ENCODE assay signal across 8 mouse cellular contexts in the genomic region with DNA sequence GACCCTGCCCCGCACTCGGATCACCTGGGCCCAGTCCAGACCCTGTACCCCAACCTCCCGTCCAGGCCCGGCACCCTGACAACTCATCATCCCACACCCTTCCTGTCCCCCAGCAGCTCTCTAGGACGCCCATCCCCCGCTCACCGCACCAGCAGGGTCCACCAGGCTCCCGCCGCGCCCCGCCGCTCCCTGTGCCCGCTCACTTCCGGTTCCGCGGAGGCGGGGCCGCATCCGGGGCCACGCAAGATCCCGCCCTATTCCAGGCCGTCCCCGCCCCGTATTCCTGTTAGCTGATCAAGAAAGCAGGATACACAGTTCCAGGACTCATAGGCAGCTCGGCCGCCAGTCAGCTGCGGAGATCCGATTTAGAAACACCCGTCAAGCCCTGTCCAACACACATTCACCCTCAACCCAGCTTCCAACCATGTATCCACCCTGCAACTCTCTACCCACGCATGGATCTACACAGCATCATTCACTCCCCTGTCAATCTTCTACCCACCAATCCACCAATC. TPM values are rescaled to one million over a fixed set of nuclear protein-coding genes. Genes with fewer than 3 reads are reported as not detected.
DNase-seq lines count a peak whose midpoint lies in the region; ATAC-seq lines count a peak whose summit lies in the region.

Gene Cttn (minus strand): TSS at position 465 of the 515 bp plus-strand sequence.

- peaks cover 5% of the 10 kb centered on the region; the same call in 1 of the 2 replicates for H3K4me1 ChIP-seq in embryonic facial prominence, embryonic 11.5 days (ENCODE audit: control insufficient read depth, insufficient read depth, low read length)
- H3K4me1 ChIP-seq in intestine, embryonic 16.5 days (ENCODE audit: control insufficient read depth, insufficient read depth, low read length), result peaks cover 23% of the 10 kb centered on the region

- H3K27ac ChIP-seq in embryonic facial prominence, embryonic 11.5 days (replicated peaks; ENCODE audit: low read depth, low read length), result no peak within 1 kb of the TSS
- peak within 1 kb of the TSS; percentile 87 for H3K27ac ChIP-seq in intestine, embryonic 16.5 days (ENCODE audit: low read length)

- H3K27me3 ChIP-seq in embryonic facial prominence, embryonic 11.5 days (ENCODE audit: control insufficient read depth, insufficient read depth, low read length), result no peaks in the 10 kb centered on the region
- no peaks in the 10 kb centered on the region for H3K27me3 ChIP-seq in intestine, embryonic 16.5 days (replicated peaks; ENCODE audit: control insufficient read depth, insufficient read depth, low read length)

- peak; percentile 96 for DNase-seq in adrenal gland, postnatal 14 days
- peak; percentile 93 for DNase-seq in embryonic facial prominence, embryonic 11.5 days (ENCODE audit: low spot score)
- no peak for DNase-seq in gonadal fat pad, adult 2 months (ENCODE audit: low read depth)
- peak; percentile 88 to 92 for DNase-seq in left cerebral cortex, postnatal 14 days (ENCODE audit: low spot score in 2 of 2)
- DNase-seq in right cerebral cortex, postnatal 4 days, result peak; percentile 89
- no peak for DNase-seq in B cell, adult 2 months

- ATAC-seq in embryonic facial prominence, embryonic 11.5 days (replicated peaks; ENCODE audit: insufficient number of reproducible peaks, low FRiP score, low TSS enrichment, low read depth), result peak; percentile 93
- ATAC-seq in intestine, embryonic 16.5 days, result peak; percentile 96
- ATAC-seq in megakaryocyte progenitor cell, adult 5-6 weeks (replicated peaks; ENCODE audit: poor library complexity), result peak; percentile 83

- no peaks in the 10 kb centered on the region for H3K9me3 ChIP-seq in embryonic facial prominence, embryonic 11.5 days (replicated peaks; ENCODE audit: control insufficient read depth, low read length)
- H3K9me3 ChIP-seq in intestine, embryonic 16.5 days (ENCODE audit: control insufficient read depth, low read length), result no peaks in the 10 kb centered on the region

- H3K4me3 ChIP-seq in embryonic facial prominence, embryonic 11.5 days (ENCODE audit: low read depth, low read length), result peak within 1 kb of the TSS; percentile 90
- peak within 1 kb of the TSS; percentile 78 for H3K4me3 ChIP-seq in intestine, embryonic 16.5 days (ENCODE audit: low read length)

- H3K9ac ChIP-seq in embryonic facial prominence, embryonic 11.5 days (replicated peaks; ENCODE audit: low read length), result peak within 1 kb of the TSS; percentile 86
- peak within 1 kb of the TSS; percentile 94 for H3K9ac ChIP-seq in intestine, embryonic 16.5 days (ENCODE audit: low read depth, low read length)

- peak within 1 kb of the TSS; percentile 54 for H3K4me2 ChIP-seq in embryonic facial prominence, embryonic 11.5 days (ENCODE audit: low read depth, low read length)
- peak within 1 kb of the TSS; percentile 81 for H3K4me2 ChIP-seq in intestine, embryonic 16.5 days (ENCODE audit: low read depth, low read length)

- WGBS in embryonic facial prominence, embryonic 11.5 days, result 1% methylated on average over 30 of the region's 30 CpGs
- WGBS in intestine, embryonic 16.5 days, result under 1% methylated on average over 30 of the region's 30 CpGs

- intact Hi-C loops in left cerebral cortex, postnatal 14 days (cut with DNase I), result no loop called here

- H3K36me3 ChIP-seq in embryonic facial prominence, embryonic 11.5 days (replicated peaks; ENCODE audit: control insufficient read depth, insufficient read depth, low read depth, low read length), result peaks cover under 1% of the 10 kb centered on the region; the same call in 1 of the 2 replicates
- peaks cover 6% of the 10 kb centered on the region; the same call in 1 of the 2 replicates for H3K36me3 ChIP-seq in intestine, embryonic 16.5 days (ENCODE audit: control insufficient read depth, insufficient read depth, low read length)

RNA-seq across cellular contexts. Expression of gene Cttn, which starts in this region (rescaled TPM):
- total RNA-seq in adrenal gland, postnatal 14 days (2021), result 127 and 136 TPM in 2 replicates
- polyA plus RNA-seq in embryonic facial prominence, embryonic 11.5 days (2014; fragmentation: Nextera tagmentation; extraction: Ambion mirVana), result 162 and 169 TPM in 2 replicates
- 82.3 and 97.6 TPM in 2 replicates for polyA plus RNA-seq in gonadal fat pad, adult 2 months (2012; rRNA removed)
- 150 and 155 TPM in 2 replicates for polyA plus RNA-seq in intestine, embryonic 16.5 days (2015; fragmentation: Nextera tagmentation; extraction: Ambion mirVana)
- total RNA-seq in left cerebral cortex, postnatal 14 days (2021), result 100 to 1,000 TPM; 123 to 129 TPM
- 0.73 and 3.1 TPM in 2 replicates for total RNA-seq in megakaryocyte progenitor cell, adult 5-6 weeks (2015)
- 7.9 and 13.0 TPM in 2 replicates for total RNA-seq in megakaryocyte progenitor cell, adult 5-6 weeks (2017)

Comparison
In these comparisons a context has a peak if more than half of its experiments do, and no peak if none do; other contexts are left out.
1. DNase-seq: peak in adrenal gland, postnatal 14 days (single experiment), embryonic facial prominence, embryonic 11.5 days (single experiment), left cerebral cortex, postnatal 14 days (2 of 2) and right cerebral cortex, postnatal 4 days (single experiment); none in gonadal fat pad, adult 2 months (single experiment) and B cell, adult 2 months (0 of 2).
2. Peak in every context shown above with its lines, with median percentiles within 50 percentile points of each other: ATAC-seq.